Mouse (Mus musculus) thymus, adult 18-20 months (tissue): ENCODE results near the gene Slc39a3.
"Not testable (repeated sequence)": the region's sequence is repeated elsewhere in the genome, so short reads cannot be mapped to it uniquely, and the experiment has no call there.

Source experiments
- DNase-seq, 2 experiments: peaks; one replicate each; pipeline ENCODE4 v3.0.0; 2022; ENCODE audit warnings: mixed read lengths in 2 of 2

The Slc39a3 gene

DNA sequence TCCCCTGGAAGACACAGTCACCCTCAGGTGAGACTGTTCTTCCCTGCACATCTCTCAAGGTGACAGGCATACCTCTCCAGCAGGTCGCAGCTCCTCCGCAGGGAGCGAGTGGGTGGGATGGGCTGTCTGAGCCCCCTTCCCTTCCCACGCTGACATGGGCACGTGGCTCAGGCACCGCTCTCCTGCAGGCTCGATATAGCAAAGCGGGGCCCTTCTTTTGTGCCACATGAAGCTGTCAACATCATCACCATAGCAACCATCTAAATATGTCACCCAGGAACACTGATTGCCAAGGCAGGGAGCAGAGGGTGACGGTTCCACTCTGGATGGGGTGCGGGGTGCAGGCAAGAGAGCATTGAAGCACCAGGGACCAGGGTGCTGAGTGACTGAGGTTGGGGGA lies 36.1 kb downstream of the Slc39a3 start:
- DNase-seq, result no peak

DNA sequence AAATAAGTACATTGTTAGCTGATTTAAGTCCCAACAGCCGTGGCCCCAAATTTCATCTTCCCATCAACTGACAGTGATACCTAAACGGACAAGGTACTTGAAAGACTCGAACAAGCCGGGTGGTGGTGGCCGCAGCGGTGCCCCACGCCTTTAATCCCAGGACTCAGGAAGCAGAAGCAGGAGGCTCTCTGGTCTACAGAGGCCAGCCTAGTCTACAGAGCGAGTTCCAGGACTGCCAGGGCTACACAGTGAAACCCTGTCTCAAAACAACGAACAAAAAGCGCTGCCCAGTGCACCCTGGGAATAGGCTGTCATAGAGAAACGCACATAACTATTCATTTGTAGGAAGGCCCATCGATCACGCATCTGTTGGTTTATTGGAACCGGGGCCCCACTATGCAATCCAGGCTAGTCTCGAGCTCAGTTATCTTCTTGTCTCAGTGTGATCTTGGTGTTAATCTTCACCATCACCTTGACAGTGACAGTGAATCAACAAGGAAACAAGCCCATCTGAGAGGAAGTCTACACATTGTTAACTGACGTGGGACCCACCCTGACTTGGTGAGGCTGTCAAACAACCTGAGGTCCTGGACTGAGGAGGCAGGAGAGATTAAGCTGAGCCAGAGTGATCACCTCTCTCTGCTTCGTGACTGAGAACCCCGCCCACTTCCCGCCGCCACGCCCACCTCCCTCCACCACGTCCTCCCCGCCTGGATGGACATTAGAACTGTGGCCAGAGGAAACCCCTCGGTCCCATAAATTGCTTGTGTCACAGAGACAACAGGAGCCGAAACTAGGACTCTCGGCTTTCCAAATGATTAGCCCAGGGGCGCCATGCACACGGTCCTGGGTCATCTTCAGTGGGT lies 36.8 kb downstream of the Slc39a3 start:
- no peak for DNase-seq

DNA sequence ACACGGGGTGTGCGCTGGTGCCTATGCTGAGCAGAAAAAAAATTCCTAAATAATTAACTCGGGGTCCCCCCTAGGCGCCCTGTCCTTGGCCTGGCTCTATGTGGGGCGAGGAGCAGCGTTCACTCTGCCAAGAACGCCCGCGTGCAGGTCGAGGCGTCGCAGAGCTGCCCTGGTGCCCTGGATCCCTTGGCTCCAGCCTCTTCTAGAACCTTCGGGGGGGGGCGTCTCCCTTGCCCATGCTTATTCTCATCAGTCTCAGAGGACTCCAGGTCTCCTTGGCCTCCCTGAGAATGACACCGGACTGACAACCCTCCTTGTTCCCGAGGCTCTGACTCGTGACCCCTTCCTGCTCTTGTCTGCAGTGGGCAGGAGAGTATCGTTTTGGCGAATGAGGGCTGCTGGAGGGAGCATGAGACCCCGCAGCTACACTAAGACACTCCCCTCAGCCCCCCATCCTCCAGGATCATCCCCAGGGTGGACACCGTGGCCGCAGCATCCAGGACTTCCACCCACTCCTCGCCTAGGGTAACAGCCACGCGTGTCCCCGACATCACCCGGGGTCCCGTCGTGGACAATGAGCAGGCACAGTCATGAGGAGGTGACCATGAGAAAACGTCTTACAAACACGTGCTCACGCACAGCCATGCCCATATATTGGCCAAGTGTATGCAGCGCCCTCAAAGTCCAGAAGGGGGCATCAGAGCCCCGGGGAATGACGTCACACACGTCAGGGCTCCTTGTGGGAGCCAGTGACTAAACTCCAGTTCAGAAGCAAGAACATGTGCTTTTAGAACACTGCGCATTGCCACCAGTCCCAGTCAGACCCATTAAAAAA lies 37.6 kb downstream of the Slc39a3 start:
- DNase-seq, result peak; percentile 68 to 71

DNA sequence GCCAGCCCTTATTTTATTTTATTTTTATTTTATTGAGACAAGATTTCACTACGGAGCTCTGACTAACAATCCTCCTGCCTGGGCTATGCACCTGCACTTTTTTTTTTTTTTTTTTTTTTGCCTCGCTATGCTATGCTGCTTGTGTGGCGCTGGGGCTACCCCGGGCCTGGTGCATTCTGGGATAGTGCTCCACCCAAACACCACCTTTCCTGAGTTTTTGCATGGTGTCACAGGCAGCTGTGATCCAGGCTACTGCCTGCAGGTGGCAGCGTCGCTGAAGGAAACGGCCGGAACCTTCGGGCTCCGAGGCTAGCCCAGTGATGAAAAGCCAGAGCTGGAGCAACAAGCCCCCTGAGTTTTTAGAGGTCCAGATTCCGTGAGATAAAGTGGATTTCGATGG lies 38.4 kb downstream of the Slc39a3 start:
- DNase-seq, result peak; percentile 45 to 49

DNA sequence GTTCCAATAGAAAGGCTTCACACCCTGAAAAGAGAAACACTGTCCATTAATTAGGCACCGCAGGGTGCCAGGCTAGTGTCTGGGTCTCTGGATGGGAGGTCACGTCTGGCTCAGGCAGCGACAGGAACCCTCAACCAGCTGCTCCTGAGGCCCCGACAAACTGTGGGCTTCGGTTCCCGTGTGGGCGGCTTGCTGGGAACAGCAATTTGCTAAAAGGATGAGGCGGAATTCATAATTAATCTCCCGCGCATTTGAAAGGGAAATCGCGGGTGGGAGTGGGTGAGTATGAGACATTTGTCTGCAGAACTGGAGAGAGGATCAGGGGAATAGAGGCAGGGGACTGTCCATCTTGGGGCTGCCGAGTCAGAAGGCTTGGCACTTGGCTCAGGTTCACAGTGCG lies 39.2 kb downstream of the Slc39a3 start:
- DNase-seq, result no peak

DNA sequence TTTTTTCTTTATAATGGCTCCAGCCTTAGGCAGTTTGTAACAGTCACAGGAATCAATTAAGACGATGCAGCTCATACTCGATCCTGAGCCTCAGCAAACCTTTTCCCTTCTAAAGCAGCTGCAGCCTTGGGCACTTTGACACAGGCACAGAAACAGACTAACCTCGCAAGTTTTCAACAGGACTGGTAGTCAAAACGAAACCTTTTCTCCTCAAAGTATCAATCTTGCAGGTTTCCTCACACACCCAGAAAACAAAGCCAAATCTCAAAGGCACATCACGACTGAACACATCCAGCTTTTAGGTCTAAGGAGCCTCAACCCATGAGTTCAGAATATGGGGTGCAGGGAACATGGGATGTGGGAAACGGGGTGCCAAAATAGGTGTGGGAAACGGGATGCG lies 39.9 kb downstream of the Slc39a3 start:
- no peak for DNase-seq

DNA sequence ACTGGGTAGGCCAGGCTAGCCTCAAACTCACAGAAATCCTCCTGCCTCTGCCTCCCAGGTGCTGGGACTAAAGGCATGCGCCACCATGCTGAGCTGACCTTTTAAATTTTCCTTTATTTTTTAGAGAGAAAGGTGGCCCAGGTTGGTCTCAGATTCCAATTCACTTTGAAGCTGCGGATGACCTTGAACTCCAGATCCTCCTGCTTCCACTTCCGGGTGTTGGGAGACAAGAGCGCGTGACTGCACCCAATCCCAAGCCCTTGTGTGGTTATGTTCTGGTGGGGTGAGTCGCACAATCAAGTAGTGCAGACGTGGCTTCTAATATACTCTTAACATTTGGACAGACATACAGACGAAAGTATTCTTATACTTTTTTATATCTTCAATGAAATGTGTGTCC lies 40.7 kb downstream of the Slc39a3 start:
- DNase-seq, result no peak

DNA sequence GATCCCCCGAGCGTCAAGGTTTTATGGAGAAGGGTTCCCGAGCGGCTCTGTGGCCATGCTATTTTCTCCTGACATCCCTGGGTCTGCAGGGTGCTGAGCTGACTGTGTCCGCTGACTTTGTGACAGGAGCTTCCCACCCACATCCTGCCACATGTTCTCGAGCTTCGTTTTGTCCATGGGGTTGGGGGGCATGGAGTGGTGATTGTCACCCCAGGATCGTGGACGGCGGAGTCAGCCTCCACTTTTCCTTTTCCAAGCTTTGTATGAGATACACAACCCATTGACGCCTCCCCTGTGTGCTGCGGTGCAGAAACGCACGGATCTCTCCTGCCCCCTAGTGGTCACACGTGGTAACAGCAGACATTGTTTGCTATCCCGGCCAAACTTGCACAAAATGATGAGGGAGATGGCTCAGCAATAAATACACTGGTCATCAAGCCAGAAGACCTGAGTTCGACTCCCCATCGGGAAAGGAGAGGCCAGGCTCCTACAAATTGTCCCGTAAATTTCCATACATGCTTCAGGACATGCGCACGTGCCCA lies 42.1 kb downstream of the Slc39a3 start:
- peak; percentile 39 to 49 for DNase-seq

DNA sequence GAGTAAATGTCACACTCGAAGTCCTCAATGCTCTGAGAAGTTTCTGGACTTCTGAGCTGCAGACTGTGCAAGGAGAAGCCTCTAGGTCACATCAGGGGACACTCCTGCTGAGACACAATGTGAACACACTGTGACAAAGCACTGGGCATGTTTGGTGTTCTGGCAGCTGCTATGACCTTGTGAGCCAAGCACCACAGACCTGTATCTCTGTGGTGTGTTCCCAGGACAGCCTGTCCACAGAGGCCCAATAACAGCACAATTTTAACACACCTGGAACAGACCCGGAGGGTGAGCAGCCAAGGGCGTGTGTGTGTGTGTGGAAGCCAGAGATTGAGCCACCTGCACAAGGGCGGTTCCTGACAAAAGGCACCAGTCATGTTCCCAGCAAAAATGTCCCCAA lies 42.6 kb downstream of the Slc39a3 start:
- DNase-seq, result no peak

DNA sequence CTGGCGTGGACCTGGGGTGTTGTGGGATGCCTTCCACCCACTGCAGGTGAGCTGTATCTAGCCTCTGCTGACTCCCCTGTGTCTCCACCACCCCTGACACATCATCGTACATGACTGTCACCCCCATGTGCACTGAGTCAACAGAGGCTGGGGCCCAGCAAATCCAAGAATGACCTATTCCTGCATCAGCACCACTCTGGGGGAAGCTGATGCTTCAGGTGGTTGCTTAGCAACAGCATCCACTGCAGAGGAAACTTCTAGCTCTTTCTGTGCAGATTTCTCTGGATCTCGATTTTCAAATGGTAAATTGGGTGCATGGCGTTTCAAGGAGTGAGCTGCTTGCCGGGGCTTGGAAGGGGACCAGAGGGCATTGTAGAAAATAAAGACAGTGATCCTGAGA lies 44.0 kb downstream of the Slc39a3 start:
- no peak for DNase-seq

DNA sequence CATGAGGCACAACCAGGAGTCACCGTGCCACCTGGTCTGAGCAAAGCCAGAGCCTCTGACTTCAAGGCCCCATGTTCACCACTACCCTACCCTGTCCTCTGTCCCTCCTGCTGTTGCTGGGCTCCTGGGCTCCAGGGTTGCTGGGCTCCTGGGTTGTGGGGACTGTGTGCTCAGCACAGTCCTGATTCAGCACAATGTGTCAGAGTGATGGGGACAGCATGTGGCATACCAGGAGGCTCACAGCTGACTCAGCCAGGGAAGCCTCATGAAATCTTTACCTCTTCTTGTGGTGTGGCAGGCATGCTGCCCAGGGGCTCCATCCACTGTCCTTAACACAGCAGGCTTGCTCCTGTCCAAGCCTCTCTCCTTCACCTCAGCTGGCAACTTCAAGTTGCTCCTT lies 45.3 kb downstream of the Slc39a3 start:
- DNase-seq, result no peak

DNA sequence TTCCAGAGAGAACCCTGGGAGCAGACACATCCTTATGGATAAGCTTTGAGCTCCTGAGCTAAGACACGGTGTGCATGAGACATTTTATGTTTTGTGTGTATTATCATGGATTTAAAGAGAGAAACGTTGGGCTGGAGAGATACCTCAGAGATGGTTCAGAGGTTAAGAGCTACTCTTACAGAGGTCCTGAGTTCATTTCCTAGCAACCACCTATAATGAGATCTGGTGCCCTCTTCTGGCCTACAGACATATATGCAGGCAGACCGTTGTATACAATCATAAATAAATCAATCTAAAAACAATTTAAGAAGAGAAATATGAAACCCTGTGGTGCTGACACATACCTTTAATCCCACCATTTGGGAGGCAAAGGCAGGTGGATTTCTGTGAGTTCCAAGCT lies 46.2 kb downstream of the Slc39a3 start:
- no peak for DNase-seq

DNA sequence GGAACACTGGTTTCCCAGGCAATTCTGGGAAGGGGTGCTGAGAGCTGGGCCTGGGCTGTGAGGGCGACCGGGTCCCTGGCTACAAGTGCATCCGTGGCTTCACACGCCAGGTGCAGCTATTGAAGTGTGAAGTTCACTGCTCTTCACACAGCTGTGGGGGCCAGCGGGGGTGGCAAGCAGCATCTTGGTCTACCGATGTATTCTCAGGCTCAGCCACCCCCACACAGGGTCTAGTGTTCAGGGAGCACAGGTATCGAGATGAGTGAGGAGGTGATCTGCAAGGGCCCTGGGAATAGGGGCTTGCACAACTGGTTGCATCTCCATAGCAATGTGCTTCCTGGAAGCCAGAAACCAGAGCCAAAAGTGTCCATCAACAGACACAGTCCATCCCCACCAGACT lies 46.8 kb downstream of the Slc39a3 start:
- peak; percentile 40 to 43 for DNase-seq

DNA sequence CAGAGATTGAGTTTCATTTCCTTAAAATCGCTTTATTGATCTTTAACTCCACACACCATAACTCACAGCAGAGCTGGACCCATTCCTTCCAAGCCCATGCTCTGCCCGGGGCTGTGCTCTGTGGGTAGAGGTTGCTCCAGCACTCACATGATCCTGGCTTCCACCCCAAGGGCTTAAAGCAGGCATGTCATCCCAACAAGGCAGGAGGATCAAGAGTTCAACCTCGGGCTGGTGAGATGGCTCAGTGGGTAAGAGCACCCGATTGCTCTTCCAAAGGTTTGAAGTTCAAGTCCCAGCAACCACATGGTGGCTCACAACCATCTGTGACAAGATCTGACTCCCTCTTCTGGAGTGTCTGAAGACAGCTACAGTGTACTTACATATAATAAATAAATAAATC lies 47.4 kb downstream of the Slc39a3 start:
- DNase-seq, result not testable (repeated sequence)

DNA sequence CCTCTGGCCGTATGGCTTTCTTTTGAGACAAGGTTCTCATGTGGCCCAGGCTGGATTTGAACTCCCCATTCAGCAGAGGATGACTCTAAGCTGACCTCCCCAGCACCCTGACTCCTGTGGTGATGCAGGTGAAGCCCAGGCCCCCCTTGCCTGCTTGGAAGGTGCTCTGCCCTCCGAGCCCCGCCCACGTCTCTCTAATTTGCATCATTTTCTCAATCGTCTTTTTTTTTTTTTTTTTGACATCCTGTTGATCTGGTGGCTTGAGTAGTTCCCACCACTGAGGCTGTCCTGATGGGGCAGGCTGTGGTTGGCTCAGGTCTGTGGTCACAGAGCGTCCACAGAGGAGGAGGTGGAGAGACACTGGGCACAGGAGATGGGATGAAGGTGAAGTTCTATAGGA lies 47.8 kb downstream of the Slc39a3 start:
- no peak for DNase-seq

DNA sequence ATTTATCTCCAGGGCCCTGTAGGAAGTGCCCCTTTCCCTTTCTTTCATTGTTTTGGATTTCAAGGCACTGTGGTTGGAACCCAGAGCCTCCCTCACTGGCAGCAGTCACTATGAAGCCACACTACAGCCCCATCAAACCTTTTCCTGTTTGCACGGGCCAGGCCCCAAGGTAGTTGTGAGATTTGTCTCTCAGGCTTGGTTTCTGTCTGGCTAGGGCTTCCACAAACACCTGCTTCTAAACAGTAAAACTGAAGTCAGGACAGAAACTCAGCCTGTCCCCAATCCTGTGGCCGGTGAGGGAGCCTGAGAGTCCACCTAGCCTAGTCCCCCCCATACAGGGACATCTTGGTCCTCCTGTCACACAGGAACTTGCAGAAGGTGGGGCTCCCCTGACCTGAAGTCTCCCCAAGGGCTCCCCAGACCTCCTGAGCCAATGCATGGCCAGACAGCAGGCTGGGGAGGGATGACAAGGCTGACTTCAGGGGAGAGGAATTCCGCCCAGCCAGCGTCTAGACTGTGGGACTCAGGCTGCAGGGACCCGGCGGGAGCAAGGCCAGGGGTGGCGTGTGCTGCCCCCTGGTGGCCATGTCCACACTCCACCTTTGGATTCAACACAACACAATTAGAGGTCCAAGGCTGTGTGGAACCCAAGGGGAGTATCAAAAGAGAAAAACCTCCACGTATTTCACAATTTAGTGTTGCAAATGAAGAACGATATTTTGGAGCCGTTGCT lies 49.4 kb downstream of the Slc39a3 start:
- DNase-seq, result peak; percentile 46 to 53

DNA sequence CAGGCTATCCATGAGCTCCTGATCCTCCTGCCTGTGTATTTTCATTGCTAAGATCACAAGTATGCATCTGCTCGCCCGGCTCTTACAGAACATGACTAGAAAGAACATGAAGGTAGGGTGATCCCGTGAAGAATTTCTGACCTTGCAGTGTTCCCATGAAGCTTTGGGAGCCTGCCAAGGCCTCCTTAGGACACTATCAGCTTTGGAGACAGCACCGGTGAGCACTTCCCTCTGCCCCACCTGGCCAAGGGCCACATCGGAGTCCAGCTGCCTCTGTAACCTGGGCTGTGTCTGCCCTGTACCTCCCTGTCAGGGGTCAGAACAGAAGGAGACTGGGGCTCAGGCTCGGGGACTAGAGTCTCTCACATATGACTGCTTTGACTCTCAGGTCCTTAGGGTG lies 50.5 kb downstream of the Slc39a3 start:
- DNase-seq, result no peak

DNA sequence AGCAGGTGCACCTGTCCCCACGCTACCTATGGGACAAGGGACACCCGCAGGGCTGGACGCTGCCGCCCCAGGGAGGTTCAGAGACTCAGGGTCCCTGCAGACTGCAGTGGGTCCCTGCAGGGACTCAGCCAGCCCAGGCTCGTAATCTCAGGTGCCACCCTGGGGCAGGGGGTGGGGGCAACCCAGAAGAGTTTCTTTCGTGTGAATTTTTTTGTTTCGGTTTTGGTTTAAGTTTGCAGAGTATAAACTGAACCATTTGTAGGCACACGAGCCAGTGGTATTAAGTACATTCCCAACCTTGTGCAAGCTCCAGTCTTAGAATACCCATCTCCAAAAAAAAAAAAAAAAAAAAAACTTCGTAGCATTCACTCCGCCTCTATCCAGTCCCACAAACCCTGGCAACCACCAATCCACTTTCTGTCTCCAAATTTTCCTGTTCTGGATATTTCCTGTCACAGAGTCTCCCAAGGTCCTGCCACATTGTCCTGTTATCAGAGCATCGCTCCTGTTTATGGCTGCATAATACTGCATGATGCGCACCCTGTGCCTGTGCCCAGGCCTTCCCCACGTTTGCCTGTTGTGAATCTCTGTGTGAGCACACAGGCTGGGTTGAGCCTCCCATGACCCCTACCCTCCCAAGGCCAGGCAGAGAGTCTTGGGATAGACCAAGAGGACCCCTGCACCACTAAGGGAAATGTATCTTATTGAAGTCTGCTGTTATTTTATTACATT lies 51.1 kb downstream of the Slc39a3 start:
- DNase-seq, result no peak

DNA sequence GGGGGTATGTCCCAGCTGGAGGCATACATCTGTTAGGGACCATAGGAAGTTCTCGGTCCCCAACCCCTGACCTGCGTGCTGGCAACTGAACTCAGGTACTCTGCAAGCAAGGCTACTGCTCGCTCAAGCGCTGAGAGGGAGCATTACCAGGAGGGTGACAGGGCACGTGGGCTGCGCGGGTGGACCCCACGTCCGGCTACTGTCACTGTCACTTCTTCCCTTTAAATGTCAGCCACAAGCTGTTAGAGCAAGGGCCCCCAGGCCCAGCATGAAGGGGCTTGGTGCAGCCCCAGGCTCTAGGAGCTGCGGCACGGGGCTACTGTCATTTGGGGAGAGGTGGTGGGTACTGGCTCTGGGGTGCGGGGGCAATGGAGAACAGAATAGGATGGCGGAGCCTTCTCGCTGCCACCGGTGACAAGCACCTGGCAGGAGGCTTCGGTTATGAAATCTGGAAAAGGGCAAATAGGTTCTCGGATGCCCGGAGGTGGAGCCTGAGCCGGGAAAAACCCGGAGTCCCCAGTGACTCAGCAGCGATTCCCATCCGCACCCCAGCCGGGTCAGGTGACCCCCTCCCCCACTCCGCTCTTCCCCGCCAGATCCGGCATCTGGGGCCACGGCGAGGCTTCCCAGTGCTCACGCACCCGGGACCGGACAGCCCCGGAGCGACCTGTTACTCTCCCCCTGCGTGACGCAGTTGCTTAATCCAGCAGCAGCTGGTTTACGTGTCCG lies 51.8 kb downstream of the Slc39a3 start:
- peak; percentile 30 to 42 for DNase-seq

DNA sequence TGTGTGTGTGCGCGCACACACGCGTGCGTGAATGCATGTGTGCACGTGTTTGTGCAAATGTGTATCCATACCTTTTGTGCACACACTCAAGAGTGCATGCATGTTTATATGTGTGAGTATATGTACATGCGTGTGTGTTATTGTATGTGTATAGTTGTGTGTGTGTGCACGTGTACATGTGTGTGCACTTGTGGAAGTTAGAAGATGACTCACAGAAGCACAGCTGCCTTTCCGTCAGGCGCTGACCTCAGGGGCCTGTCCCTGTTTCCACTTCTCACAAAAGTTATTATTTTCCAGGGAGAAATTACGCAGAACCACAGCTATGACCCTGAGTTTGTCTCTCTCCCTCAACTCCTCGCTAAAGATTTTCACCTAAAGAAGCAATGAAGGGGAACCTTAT lies 53.0 kb downstream of the Slc39a3 start:
- no peak for DNase-seq

DNA sequence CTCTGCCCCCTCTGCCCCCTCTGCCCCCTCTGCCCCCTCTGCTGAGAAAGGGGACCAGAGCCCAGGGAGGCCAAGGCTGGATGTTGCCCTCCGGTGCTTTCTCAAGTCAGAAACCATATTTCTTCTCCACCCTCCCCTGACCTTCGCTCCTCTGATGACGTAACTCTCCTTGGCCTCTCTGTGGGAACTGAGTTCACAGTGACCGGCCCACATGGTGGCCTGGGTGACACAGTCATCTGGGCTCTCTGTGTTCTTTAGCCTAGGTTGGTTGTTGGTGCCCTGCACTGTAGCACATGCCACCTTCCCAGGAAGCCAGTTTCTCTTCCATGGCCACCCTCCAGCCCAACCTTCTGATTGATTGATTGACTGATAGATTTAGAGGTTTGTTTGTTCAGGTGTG lies 54.8 kb downstream of the Slc39a3 start:
- no peak for DNase-seq
